In the genomic region with DNA sequence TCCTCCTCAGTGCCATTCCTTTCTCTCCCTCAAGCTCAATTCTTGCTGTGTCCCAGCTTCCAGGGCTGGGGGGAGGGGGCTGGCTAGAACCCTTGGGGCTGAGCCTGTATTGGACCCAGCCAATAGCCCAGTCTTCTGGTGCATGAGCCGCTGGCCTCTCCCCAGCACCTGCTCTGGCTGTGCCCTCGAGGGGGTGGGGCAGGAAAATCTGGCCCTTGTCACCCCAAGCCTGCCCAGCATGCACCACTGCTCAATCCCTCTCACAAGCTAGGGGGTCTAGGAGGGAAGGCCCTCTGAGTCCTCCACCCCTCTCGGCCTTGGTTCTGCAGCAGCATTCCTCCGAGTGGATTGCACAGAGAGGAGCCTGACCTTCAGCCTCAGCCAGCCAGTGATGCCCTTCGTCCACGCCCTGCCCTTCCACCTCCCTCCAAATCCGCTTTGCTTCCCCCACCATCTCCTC, we compare ENCODE assay signal across 9 mouse cellular contexts. TPM values are rescaled to one million over a fixed set of nuclear protein-coding genes. Genes with fewer than 3 reads are reported as not detected.
DNase-seq lines count a peak whose midpoint lies in the region; ATAC-seq and TF ChIP-seq lines count a peak whose summit lies in the region.
"Had no signal": no experiment of that assay in that cellular context is flagged by ENCODE, and none has a peak within 500 bp of the region (broad histone marks: within the 10 kb centered on the region; RNA-seq: fewer than 3 reads in every experiment).

No protein-coding gene starts in this region.

- H3K9ac ChIP-seq in kidney, embryonic 16.5 days (replicated peaks; ENCODE audit: low read length): peak overlapping the region; percentile 48
- H3K9ac ChIP-seq in embryonic facial prominence, embryonic 12.5 days: peak overlapping the region; percentile 52; the same call in 1 of the 2 replicates
- H3K9ac ChIP-seq in hindbrain, embryonic 12.5 days: 0 out of 2 replicates have a peak overlapping the region, but pooled peaks have one; percentile 51
- H3K9ac ChIP-seq in midbrain, postnatal 0 days (replicated peaks; ENCODE audit: low read length, poor library complexity, severe bottlenecking): 0 out of 2 replicates have a peak overlapping the region, but pooled peaks have one; percentile 13
- H3K9ac ChIP-seq: liver, embryonic 15.5 days had no signal

- no peaks in the 10 kb centered on the region for H3K36me3 ChIP-seq in kidney, embryonic 16.5 days (ENCODE audit: insufficient read depth, low read length)
- 0 out of 2 replicates have a peak, but pooled peaks cover 10% of the 10 kb centered on the region for H3K36me3 ChIP-seq in embryonic facial prominence, embryonic 12.5 days
- no peaks in the 10 kb centered on the region for H3K36me3 ChIP-seq in hindbrain, embryonic 12.5 days
- peaks cover 3% of the 10 kb centered on the region for H3K36me3 ChIP-seq in midbrain, postnatal 0 days (ENCODE audit: insufficient read depth, low read length)
- H3K36me3 ChIP-seq: liver, embryonic 15.5 days had no signal

- no peak for DNase-seq in kidney, postnatal 36 days
- DNase-seq in midbrain, postnatal 0 days (ENCODE audit: low spot score): no peak
- no peak for DNase-seq in adrenal gland, adult 18-20 months (ENCODE audit: low spot score in 2 of 2)
- no peak for DNase-seq in frontal cortex, postnatal 36 days (ENCODE audit: low spot score in 2 of 2)

- peak overlapping the region; percentile 49 for H3K4me2 ChIP-seq in kidney, embryonic 16.5 days (replicated peaks; ENCODE audit: low read depth, low read length)
- H3K4me2 ChIP-seq in embryonic facial prominence, embryonic 12.5 days (replicated peaks): peak overlapping the region; percentile 53
- peak overlapping the region; percentile 47 for H3K4me2 ChIP-seq in hindbrain, embryonic 12.5 days (replicated peaks)
- H3K4me2 ChIP-seq in midbrain, postnatal 0 days (ENCODE audit: low read depth, low read length, poor library complexity, severe bottlenecking): peak overlapping the region; percentile 43; the same call in 1 of the 2 replicates

- ATAC-seq in kidney, embryonic 16.5 days (ENCODE audit: low FRiP score, low TSS enrichment): no peak
- ATAC-seq in embryonic facial prominence, embryonic 12.5 days (ENCODE audit: insufficient number of reproducible peaks, insufficient read depth, low FRiP score, low TSS enrichment): no peak
- ATAC-seq in hindbrain, embryonic 12.5 days (ENCODE audit: low FRiP score): no peak
- ATAC-seq in midbrain, postnatal 0 days (ENCODE audit: low FRiP score): no peak
- no peak for ATAC-seq in CD4-positive, CD25-positive, alpha-beta regulatory T cell, adult 4 months

- WGBS in kidney, embryonic 16.5 days: 22% methylated on average over 7 of the region's 7 CpGs
- WGBS in embryonic facial prominence, embryonic 12.5 days: 17% methylated on average over 7 of the region's 7 CpGs
- 19% methylated on average over 6 of the region's 7 CpGs for WGBS in hindbrain, embryonic 12.5 days
- WGBS in midbrain, postnatal 0 days: 28% methylated on average over 4 of the region's 7 CpGs

- peaks cover 51% of the 10 kb centered on the region for H3K4me1 ChIP-seq in kidney, embryonic 16.5 days (ENCODE audit: insufficient read depth, low read length)
- H3K4me1 ChIP-seq in embryonic facial prominence, embryonic 12.5 days: peaks cover 48% of the 10 kb centered on the region
- peaks cover 58% of the 10 kb centered on the region for H3K4me1 ChIP-seq in hindbrain, embryonic 12.5 days
- H3K4me1 ChIP-seq in midbrain, postnatal 0 days (ENCODE audit: insufficient read depth, low read length): peaks cover 40% of the 10 kb centered on the region

- TF ChIP-seq CTCF in midbrain, postnatal 0 days (IDR thresholded peaks at IDR 0.05): no peak

- H3K27me3 ChIP-seq in kidney, embryonic 16.5 days (ENCODE audit: insufficient read depth, low read length): peaks cover 31% of the 10 kb centered on the region
- peaks cover 47% of the 10 kb centered on the region for H3K27me3 ChIP-seq in embryonic facial prominence, embryonic 12.5 days
- H3K27me3 ChIP-seq in hindbrain, embryonic 12.5 days: peaks cover 63% of the 10 kb centered on the region
- peaks cover 11% of the 10 kb centered on the region; the same call in 1 of the 2 replicates for H3K27me3 ChIP-seq in midbrain, postnatal 0 days (ENCODE audit: insufficient read depth, low read length)

- H3K27ac ChIP-seq in kidney, embryonic 16.5 days (ENCODE audit: low read length): no peak overlapping the region
- no peak overlapping the region for H3K27ac ChIP-seq in embryonic facial prominence, embryonic 12.5 days
- no peak overlapping the region for H3K27ac ChIP-seq in hindbrain, embryonic 12.5 days
- no peak overlapping the region for H3K27ac ChIP-seq in midbrain, postnatal 0 days (ENCODE audit: low read depth, low read length)
- H3K27ac ChIP-seq: liver, embryonic 15.5 days had no signal

- H3K4me3 ChIP-seq in kidney, embryonic 16.5 days (ENCODE audit: low read length): peak overlapping the region; percentile 35
- peak overlapping the region; percentile 34 for H3K4me3 ChIP-seq in embryonic facial prominence, embryonic 12.5 days
- peak overlapping the region; percentile 28; the same call in 1 of the 2 replicates for H3K4me3 ChIP-seq in hindbrain, embryonic 12.5 days
- peak overlapping the region; percentile 15; the same call in 1 of the 2 replicates for H3K4me3 ChIP-seq in midbrain, postnatal 0 days (ENCODE audit: low read depth, low read length)
- H3K4me3 ChIP-seq: liver, embryonic 15.5 days had no signal

- no peaks in the 10 kb centered on the region for H3K9me3 ChIP-seq in kidney, embryonic 16.5 days (ENCODE audit: low read length)
- H3K9me3 ChIP-seq in embryonic facial prominence, embryonic 12.5 days: no peaks in the 10 kb centered on the region
- H3K9me3 ChIP-seq in hindbrain, embryonic 12.5 days (replicated peaks): no peaks in the 10 kb centered on the region
- no peaks in the 10 kb centered on the region for H3K9me3 ChIP-seq in midbrain, postnatal 0 days (ENCODE audit: low read length)
- H3K9me3 ChIP-seq: liver, embryonic 15.5 days had no signal

RNA-seq across cellular contexts. Expression of a gene that starts 12.4 kb away (rescaled TPM):
- polyA plus RNA-seq in kidney, embryonic 16.5 days (2015; fragmentation: Nextera tagmentation; extraction: Ambion mirVana): 61.4 and 61.5 TPM in 2 replicates
- 26.1 and 26.7 TPM in 2 replicates for polyA plus RNA-seq in embryonic facial prominence, embryonic 12.5 days (2016; fragmentation: Nextera tagmentation; extraction: Ambion mirVana)
- polyA plus RNA-seq in hindbrain, embryonic 12.5 days (2016; fragmentation: Nextera tagmentation; extraction: Ambion mirVana): 19.1 and 19.7 TPM in 2 replicates
- 62.9 and 70.6 TPM in 2 replicates for total RNA-seq in midbrain, postnatal 0 days (2014; rRNA removed)
- polyA plus RNA-seq in midbrain, postnatal 0 days (2015; fragmentation: Nextera tagmentation; extraction: Ambion mirVana): 22.0 and 23.7 TPM in 2 replicates
- polyA plus RNA-seq in CD4-positive, CD25-positive, alpha-beta regulatory T cell, adult 4 months (2017; shearing (Covaris generic)): under 1 TPM in 1 of 2 experiments, not detected in 1; 0.03 TPM
- total RNA-seq in adrenal gland, adult 18-20 months (2021): 10 to 100 TPM in 1 of 2 experiments, 1 to 10 TPM in 1; 7.3 to 10.8 TPM

RNA-seq across cellular contexts. Expression of a gene that starts 27.4 kb away (rescaled TPM):
- 41.6 and 53.6 TPM in 2 replicates for polyA plus RNA-seq in kidney, embryonic 16.5 days (2015; fragmentation: Nextera tagmentation; extraction: Ambion mirVana)
- 15.9 and 20.1 TPM in 2 replicates for polyA plus RNA-seq in embryonic facial prominence, embryonic 12.5 days (2016; fragmentation: Nextera tagmentation; extraction: Ambion mirVana)
- polyA plus RNA-seq in hindbrain, embryonic 12.5 days (2016; fragmentation: Nextera tagmentation; extraction: Ambion mirVana): 2.3 and 10.5 TPM in 2 replicates
- total RNA-seq in midbrain, postnatal 0 days (2014; rRNA removed): 1.9 and 2.6 TPM in 2 replicates
- 1.4 and 1.6 TPM in 2 replicates for polyA plus RNA-seq in midbrain, postnatal 0 days (2015; fragmentation: Nextera tagmentation; extraction: Ambion mirVana)
- polyA plus RNA-seq in CD4-positive, CD25-positive, alpha-beta regulatory T cell, adult 4 months (2017; shearing (Covaris generic)): not detected
- total RNA-seq in adrenal gland, adult 18-20 months (2021): 10 to 100 TPM; 15.9 to 21.3 TPM

RNA-seq across cellular contexts. Expression of a gene that starts 48.2 kb away (rescaled TPM):
- 91.4 and 91.6 TPM in 2 replicates for polyA plus RNA-seq in kidney, embryonic 16.5 days (2015; fragmentation: Nextera tagmentation; extraction: Ambion mirVana)
- 61.1 and 64.6 TPM in 2 replicates for polyA plus RNA-seq in embryonic facial prominence, embryonic 12.5 days (2016; fragmentation: Nextera tagmentation; extraction: Ambion mirVana)
- 73.1 and 74.1 TPM in 2 replicates for polyA plus RNA-seq in hindbrain, embryonic 12.5 days (2016; fragmentation: Nextera tagmentation; extraction: Ambion mirVana)
- 77.1 and 94.9 TPM in 2 replicates for total RNA-seq in midbrain, postnatal 0 days (2014; rRNA removed)
- 67.4 and 76.1 TPM in 2 replicates for polyA plus RNA-seq in midbrain, postnatal 0 days (2015; fragmentation: Nextera tagmentation; extraction: Ambion mirVana)
- 10 to 100 TPM; 57.0 to 91.3 TPM for polyA plus RNA-seq in CD4-positive, CD25-positive, alpha-beta regulatory T cell, adult 4 months (2017; shearing (Covaris generic))
- total RNA-seq in adrenal gland, adult 18-20 months (2021): 10 to 100 TPM; 53.2 to 56.1 TPM

Comparison
In these comparisons a context has a peak if more than half of its experiments do, and no peak if none do; other contexts are left out.
1. RNA of a gene that starts 12.4 kb away (polyA plus RNA-seq): 61.4 to 61.5 TPM in kidney, embryonic 16.5 days, 26.1 to 26.7 TPM in embryonic facial prominence, embryonic 12.5 days, 22.0 to 23.7 TPM in midbrain, postnatal 0 days and 19.1 to 19.7 TPM in hindbrain, embryonic 12.5 days; 0.03 TPM in CD4-positive, CD25-positive, alpha-beta regulatory T cell, adult 4 months; every median in the first group is over 10 times any median in the second.
2. Peak in every context shown above with its lines, with median percentiles within 50 percentile points of each other: H3K4me2 ChIP-seq, H3K4me3 ChIP-seq and H3K9ac ChIP-seq.